Mouse (Mus musculus) kidney, adult 2 months (tissue): ENCODE measurements around the gene Mical1. TPM values are rescaled to one million over a fixed set of nuclear protein-coding genes. Genes with fewer than 3 reads are reported as not detected.

Experiments
- DNase-seq: peaks from one replicate; pipeline ENCODE4 v3.0.0; 2021
- H3K27ac ChIP-seq: fragments of 200-500 bp; 2 replicates; pipeline ENCODE4 v1.5.1; 2012; ENCODE audit warnings: low read depth, low read length, control low read depth, inconsistent platforms; ENCODE audit not compliant: insufficient read depth
- H3K27me3 ChIP-seq: fragments of 200-500 bp; replicated peaks from 2 replicates; pipeline ENCODE4 v1.6.1; 2012; ENCODE audit warnings: mild to moderate bottlenecking, moderate library complexity, low read length, inconsistent platforms; ENCODE audit not compliant: control insufficient read depth, insufficient read depth
- H3K36me3 ChIP-seq: fragments of 200-500 bp; 2 replicates; pipeline ENCODE4 v1.6.1; 2012; ENCODE audit warnings: mild to moderate bottlenecking, moderate library complexity, low read length, inconsistent platforms; ENCODE audit not compliant: control insufficient read depth, insufficient read depth
- H3K4me1 ChIP-seq: fragments of 200-500 bp; 2 replicates; pipeline ENCODE4 v1.6.1; 2011; ENCODE audit warnings: low read length; ENCODE audit not compliant: control insufficient read depth, insufficient read depth
- H3K4me3 ChIP-seq: fragments of 200-500 bp; 2 replicates; pipeline ENCODE4 v1.5.1; 2011; ENCODE audit warnings: mild to moderate bottlenecking, low read depth, low read length, control low read depth; ENCODE audit not compliant: insufficient read depth
- CTCF ChIP-seq: fragments of 200-500 bp; conservative IDR thresholded peaks from 2 replicates; pipeline ENCODE4 v1.5.1; 2011; ENCODE audit warnings: low read depth, mild to moderate bottlenecking, control low read depth, low read length, moderate library complexity, mixed read lengths; ENCODE audit not compliant: insufficient read depth, insufficient read length
- POLR2A ChIP-seq: fragments of 200-500 bp; IDR thresholded peaks from one replicate; pipeline ENCODE4 v1.6.1; 2011; ENCODE audit warnings: low read depth, low read length, control low read depth
- WGBS: fragments of 180-500 bp; shearing (Covaris S2); methylation state at CpG from one replicate; pipeline ENCODE4 v1.1.7; 2018; 5-methylcytosine and 5-hydroxymethylcytosine counted together
- polyA plus RNA-seq: library from polyadenylated mRNA; depleted of rRNA; stranded (reverse); fragments of >200 nt; gene quantifications from 2 replicates; pipeline ENCODE4 v1.2.3, GENCODE M21; 2012

Mical1 gene
- polyA plus RNA-seq, 1 experiment = 10.2 TPM

DNA sequence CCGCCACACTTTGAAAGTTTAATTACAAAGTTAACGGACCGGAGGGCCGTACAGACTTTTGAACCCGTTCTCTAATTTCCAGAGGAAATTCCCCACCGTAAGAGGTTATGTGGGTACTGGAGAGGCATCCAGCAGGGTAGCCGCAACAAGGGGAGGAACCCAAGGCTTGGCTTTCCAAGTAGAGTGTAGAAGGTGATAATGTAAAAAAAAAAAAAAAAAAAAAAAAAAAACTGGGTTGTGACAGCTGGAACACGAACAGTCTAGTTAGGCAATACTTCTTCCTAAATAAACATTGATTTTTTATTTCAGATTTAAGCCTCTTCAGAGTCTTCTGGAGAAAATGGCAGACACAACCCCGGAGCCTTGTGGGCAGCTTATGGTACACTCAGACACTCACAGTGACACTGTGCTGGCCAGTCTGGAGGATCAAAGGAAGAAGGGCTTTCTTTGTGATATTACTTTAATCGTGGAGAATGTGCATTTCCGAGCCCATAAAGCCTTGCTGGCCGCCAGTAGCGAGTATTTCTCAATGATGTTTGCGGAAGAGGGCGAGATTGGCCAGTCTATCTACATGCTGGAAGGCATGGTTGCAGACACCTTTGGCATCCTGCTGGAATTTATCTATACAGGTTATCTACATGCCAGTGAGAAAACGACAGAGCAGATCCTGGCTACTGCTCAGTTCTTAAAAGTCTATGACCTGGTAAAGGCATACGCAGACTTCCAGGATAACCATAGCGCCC is 25.2 kb upstream of the Mical1 start:
- no peaks in the 10 kb centered on the region for H3K27me3 ChIP-seq
- H3K36me3 ChIP-seq = peaks cover 2% of the 10 kb centered on the region; the same call in 1 of the 2 replicates
- DNase-seq = no peak
- peak overlapping the region; percentile 52 for H3K27ac ChIP-seq
- TF ChIP-seq CTCF (no peak), POLR2A (no peak)
- peaks cover 10% of the 10 kb centered on the region for H3K4me1 ChIP-seq
- WGBS = 46% methylated on average over 18 of the region's 18 CpGs
- peak overlapping the region; percentile 91 for H3K4me3 ChIP-seq

DNA sequence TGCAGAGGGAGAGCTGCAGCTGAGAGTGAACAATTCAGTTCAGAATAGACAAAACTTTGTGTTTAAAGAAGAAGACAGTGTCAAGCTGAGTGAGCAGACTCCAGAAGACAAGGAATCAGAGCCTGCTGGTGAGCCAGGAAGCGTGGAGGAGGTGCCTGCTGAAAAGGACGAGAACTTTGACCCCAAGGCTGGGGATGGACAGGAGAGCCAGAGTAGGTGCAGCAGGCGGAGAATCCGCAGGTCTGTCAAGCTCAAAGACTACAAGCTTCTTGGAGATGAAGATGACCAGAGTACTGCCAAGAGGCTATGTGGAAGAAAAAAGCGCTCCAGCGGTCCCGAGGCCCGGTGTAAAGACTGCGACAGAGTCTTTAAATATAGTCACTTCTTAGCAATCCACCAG is 24.5 kb upstream of the Mical1 start:
- Histone ChIP-seq H3K27ac (no peak overlapping the region), H3K4me3 (0 out of 2 replicates have a peak overlapping the region, but pooled peaks have one; percentile 4), H3K27me3 (no peaks in the 10 kb centered on the region), H3K36me3 (peaks cover 2% of the 10 kb centered on the region; the same call in 1 of the 2 replicates), H3K4me1 (peaks cover 10% of the 10 kb centered on the region)
- DNase-seq = peak; percentile 90
- TF ChIP-seq POLR2A (no peak), CTCF (no peak)
- WGBS = 72% methylated on average over 9 of the region's 9 CpGs

DNA sequence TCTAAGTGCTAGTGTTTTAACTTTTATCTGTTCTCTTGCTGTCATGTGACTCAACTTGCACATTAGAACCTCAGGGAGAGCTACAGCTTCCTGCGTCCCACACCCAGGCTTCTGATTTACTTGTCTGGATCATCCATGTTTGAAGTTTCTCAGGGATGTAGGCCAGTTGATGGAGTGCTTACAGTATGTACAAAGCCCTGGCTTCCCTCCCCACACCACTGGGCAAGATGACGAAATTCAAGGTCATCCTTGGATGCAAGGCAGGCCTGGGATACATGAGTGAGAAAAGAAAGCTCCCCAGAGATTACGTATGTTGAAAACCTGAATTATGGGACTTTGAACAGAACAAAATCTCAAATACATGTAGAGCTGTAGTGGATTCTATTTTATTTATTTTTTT is 23.3 kb upstream of the Mical1 start:
- WGBS = 81% methylated on average over 3 of the region's 3 CpGs
- Histone ChIP-seq H3K4me3 (no peak overlapping the region), H3K27me3 (no peaks in the 10 kb centered on the region), H3K27ac (no peak overlapping the region), H3K4me1 (peaks cover 10% of the 10 kb centered on the region), H3K36me3 (peaks cover 2% of the 10 kb centered on the region; the same call in 1 of the 2 replicates)
- DNase-seq = no peak
- TF ChIP-seq CTCF (no peak), POLR2A (no peak)

DNA sequence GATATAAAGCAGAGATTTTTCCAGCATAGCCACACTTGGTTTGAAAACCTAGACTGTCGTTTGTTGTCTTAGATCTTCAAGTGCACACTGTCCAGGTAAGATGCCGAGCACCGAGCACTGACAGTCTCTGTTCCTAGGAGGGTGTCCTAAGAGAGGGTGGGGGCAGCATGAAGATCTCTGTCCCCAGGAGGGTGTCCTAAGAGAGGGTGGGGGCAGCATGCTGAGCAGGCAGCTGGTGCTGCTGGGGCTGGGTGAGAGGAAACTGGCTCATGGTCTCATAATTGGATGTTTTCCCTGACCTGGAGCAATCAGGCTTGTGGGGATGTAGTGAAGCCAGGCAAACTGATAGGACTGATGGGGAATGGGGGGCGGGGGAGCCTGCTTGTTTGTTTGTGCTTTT is 16.1 kb upstream of the Mical1 start:
- no peak for DNase-seq
- 90% methylated on average over 4 of the region's 4 CpGs for WGBS
- Histone ChIP-seq H3K4me1 (no peaks in the 10 kb centered on the region), H3K4me3 (no peak overlapping the region), H3K36me3 (peaks cover 2% of the 10 kb centered on the region), H3K27ac (no peak overlapping the region), H3K27me3 (no peaks in the 10 kb centered on the region)
- no peak for TF ChIP-seq POLR2A
- TF ChIP-seq CTCF = no peak

DNA sequence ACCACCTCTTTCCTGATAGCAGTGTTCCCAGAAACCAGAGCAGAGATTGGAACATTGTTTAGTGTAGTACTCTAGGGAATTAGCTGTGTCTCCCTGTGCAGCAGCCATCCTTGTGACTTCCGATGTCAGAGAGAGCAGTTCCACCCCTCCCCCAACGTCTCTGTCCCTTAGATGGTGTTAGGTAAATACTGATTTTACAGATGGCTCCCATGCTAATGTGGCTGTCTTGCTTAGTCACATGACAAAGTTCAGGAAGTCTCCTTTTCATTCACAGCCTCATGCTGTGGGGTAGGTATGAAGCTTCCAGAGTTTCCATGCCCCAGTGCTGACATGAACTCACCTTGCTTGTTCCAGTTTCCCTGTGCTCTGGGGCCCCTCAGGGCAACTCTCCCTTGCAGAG is 15.6 kb upstream of the Mical1 start:
- DNase-seq = no peak
- no peak overlapping the region for H3K27ac ChIP-seq
- H3K27me3 ChIP-seq = no peaks in the 10 kb centered on the region
- WGBS = 22% methylated on average over 2 of the region's 2 CpGs
- H3K36me3 ChIP-seq = peaks cover 2% of the 10 kb centered on the region
- H3K4me1 ChIP-seq = no peaks in the 10 kb centered on the region
- no peak overlapping the region for H3K4me3 ChIP-seq
- TF ChIP-seq CTCF (no peak), POLR2A (no peak)

DNA sequence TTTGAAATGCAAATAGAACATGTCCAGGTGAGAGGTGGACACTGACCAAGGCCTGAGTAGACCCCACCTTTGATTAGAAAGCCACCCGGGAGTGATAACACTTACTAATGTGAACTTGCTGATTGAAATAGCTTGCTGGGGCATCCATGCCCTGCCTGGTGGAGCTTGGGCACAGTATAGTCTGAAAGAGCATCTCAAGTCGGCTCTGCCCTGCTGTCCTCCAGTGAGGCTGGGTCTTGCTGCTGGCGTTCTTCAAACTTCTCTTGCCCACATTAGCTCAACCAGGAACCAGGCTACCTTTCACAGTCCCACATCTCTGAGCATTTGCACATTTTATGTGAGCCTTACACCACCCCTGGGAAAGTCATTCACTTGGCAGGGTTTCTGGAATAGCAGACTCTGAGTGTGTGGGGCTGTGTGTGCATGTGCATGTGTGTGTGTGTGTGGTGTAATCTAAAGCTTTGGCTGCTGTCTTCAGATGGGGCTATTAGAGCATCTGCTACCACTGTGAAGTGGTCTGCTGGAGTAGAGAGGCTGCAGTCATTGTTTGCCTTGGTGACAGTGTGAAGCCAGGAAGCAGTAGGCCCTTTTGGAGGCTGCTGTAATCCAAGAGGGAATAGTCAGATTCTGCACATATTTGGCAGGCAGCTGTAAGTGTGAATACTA is 14.9 kb upstream of the Mical1 start:
- TF ChIP-seq CTCF (no peak), POLR2A (no peak)
- no peaks in the 10 kb centered on the region for H3K27me3 ChIP-seq
- H3K27ac ChIP-seq = no peak overlapping the region
- H3K4me1 ChIP-seq = no peaks in the 10 kb centered on the region
- no peak overlapping the region for H3K4me3 ChIP-seq
- DNase-seq = no peak
- 86% methylated on average over 3 of the region's 3 CpGs for WGBS
- H3K36me3 ChIP-seq = no peaks in the 10 kb centered on the region; the same call in none of the 2 replicates

DNA sequence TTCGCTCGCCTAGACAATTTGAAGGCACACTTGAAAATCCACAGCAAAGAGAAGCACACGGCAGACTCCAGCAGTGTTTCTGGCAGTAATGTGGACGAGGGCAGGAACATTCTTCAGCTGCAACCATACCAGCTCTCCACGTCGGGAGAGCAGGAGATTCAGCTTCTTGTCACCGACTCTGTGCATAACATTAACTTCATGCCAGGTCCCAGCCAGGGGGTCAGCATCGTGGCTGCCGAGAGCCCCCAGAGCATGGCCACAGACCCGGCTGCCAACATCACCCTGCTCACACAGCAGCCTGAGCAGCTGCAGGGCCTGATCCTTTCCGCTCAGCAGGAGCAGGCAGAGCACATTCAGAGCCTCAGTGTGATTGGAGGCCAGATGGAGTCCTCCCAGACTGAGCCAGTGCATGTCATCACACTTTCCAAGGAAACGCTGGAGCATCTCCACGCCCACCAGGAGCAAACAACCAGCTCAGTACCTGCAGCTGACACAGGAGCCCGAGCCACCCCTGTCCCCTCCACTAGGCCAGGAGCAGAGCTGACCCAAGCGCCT is 11.6 kb upstream of the Mical1 start:
- Histone ChIP-seq H3K27me3 (no peaks in the 10 kb centered on the region), H3K4me1 (no peaks in the 10 kb centered on the region), H3K36me3 (no peaks in the 10 kb centered on the region; the same call in none of the 2 replicates), H3K27ac (no peak overlapping the region), H3K4me3 (no peak overlapping the region)
- TF ChIP-seq POLR2A (no peak), CTCF (no peak)
- DNase-seq = no peak
- 70% methylated on average over 15 of the region's 15 CpGs for WGBS
